Mouse (Mus musculus): Measurements from ENCODE around the gene Vars. TPM values are rescaled to one million over a fixed set of nuclear protein-coding genes. Genes with fewer than 3 reads are reported as not detected.
"Not testable (repeated sequence)": the region's sequence is repeated elsewhere in the genome, so short reads cannot be mapped to it uniquely, and the experiment has no call there.

Gene Vars
- polyA plus RNA-seq, 1 experiment from 2014 or later, result 132 TPM

- ATAC-seq (ENCODE audit: low FRiP score, low TSS enrichment), result not testable (repeated sequence)
Measured at GRCm38 (mm10) chr17:34957966-34958365, 42.8 kb upstream of the Vars start.

GRCm38 (mm10) chr17:34958734-34959129 lies 42.1 kb upstream of the Vars start:
- not testable (repeated sequence) for H3K27me3 ChIP-seq (ENCODE audit: insufficient read depth, low read length); H3K36me3 ChIP-seq (ENCODE audit: insufficient read depth, low read length); ATAC-seq (ENCODE audit: low FRiP score, low TSS enrichment); H3K9me3 ChIP-seq (ENCODE audit: low read length); H3K9ac ChIP-seq (replicated peaks; ENCODE audit: low read length); H3K27ac ChIP-seq (ENCODE audit: low read length)
- Histone ChIP-seq H3K4me2 (replicated peaks; ENCODE audit: low read depth, low read length) (peak overlapping the region; percentile 53), H3K4me3 (ENCODE audit: low read length) (peak overlapping the region; percentile 56), H3K4me1 (ENCODE audit: insufficient read depth, low read length) (peaks cover 17% of the 10 kb centered on the region)
- WGBS, result under 1% methylated on average over 18 of the region's 47 CpGs

More at GRCm38 (mm10) chr17:34957966-34958365, 42.8 kb upstream of the Vars start:
- H3K27ac ChIP-seq (ENCODE audit: low read length); H3K27me3 ChIP-seq (ENCODE audit: insufficient read depth, low read length); H3K9me3 ChIP-seq (ENCODE audit: low read length); H3K4me2 ChIP-seq (replicated peaks; ENCODE audit: low read depth, low read length); H3K36me3 ChIP-seq (ENCODE audit: insufficient read depth, low read length); H3K4me3 ChIP-seq (ENCODE audit: low read length); H3K9ac ChIP-seq (replicated peaks; ENCODE audit: low read length): not testable (repeated sequence)
- H3K4me1 ChIP-seq (ENCODE audit: insufficient read depth, low read length), result peaks cover 17% of the 10 kb centered on the region
- whole genome bisulfite sequencing, result 19% methylated on average over 21 of the region's 40 CpGs

- ATAC-seq (ENCODE audit: low FRiP score, low TSS enrichment), result peak; percentile 92
- 0% methylated on average over 27 of the region's 32 CpGs for WGBS
- not testable (repeated sequence) for H3K27me3 ChIP-seq (ENCODE audit: insufficient read depth, low read length); H3K9me3 ChIP-seq (ENCODE audit: low read length); H3K36me3 ChIP-seq (ENCODE audit: insufficient read depth, low read length)
- H3K4me2 ChIP-seq (replicated peaks; ENCODE audit: low read depth, low read length), result peak within 1 kb of the TSS; percentile 69
- peak within 1 kb of the TSS; percentile 83 for H3K9ac ChIP-seq (replicated peaks; ENCODE audit: low read length)
- peak within 1 kb of the TSS; percentile 56 for H3K4me3 ChIP-seq (ENCODE audit: low read length)
- peak within 1 kb of the TSS; percentile 99 for H3K27ac ChIP-seq (ENCODE audit: low read length)
- H3K4me1 ChIP-seq (ENCODE audit: insufficient read depth, low read length), result peaks cover 18% of the 10 kb centered on the region
Measured at GRCm38 (mm10) chr17:34959130-34959778, 41.5 kb upstream of the Vars start, which contains the start of gene Hspa1b. Gene Hspa1b, minus strand, starts transcription at chr17:34959238.

- peak; percentile 35 for ATAC-seq (ENCODE audit: low FRiP score, low TSS enrichment)
Measured at GRCm38 (mm10) chr17:34959881-34960515, 40.8 kb upstream of the Vars start.

GRCm38 (mm10) chr17:34960702-34961493 lies 39.9 kb upstream of the Vars start:
- no peaks in the 10 kb centered on the region for H3K9me3 ChIP-seq (ENCODE audit: low read length)
- no peaks in the 10 kb centered on the region for H3K36me3 ChIP-seq (ENCODE audit: insufficient read depth, low read length)
- no peak overlapping the region for H3K4me2 ChIP-seq (replicated peaks; ENCODE audit: low read depth, low read length)
- H3K27ac ChIP-seq (ENCODE audit: low read length), result peak overlapping the region; percentile 99
- no peak overlapping the region for H3K9ac ChIP-seq (replicated peaks; ENCODE audit: low read length)
- H3K4me3 ChIP-seq (ENCODE audit: low read length), result no peak overlapping the region
- peaks cover 27% of the 10 kb centered on the region for H3K4me1 ChIP-seq (ENCODE audit: insufficient read depth, low read length)
- no peak for ATAC-seq (ENCODE audit: low FRiP score, low TSS enrichment)
- H3K27me3 ChIP-seq (ENCODE audit: insufficient read depth, low read length), result no peaks in the 10 kb centered on the region

More at GRCm38 (mm10) chr17:34959881-34960515, 40.8 kb upstream of the Vars start:
- Histone ChIP-seq H3K4me3 (ENCODE audit: low read length) (peak overlapping the region; percentile 56), H3K4me2 (replicated peaks; ENCODE audit: low read depth, low read length) (peak overlapping the region; percentile 69), H3K27me3 (ENCODE audit: insufficient read depth, low read length) (no peaks in the 10 kb centered on the region), H3K27ac (ENCODE audit: low read length) (peak overlapping the region; percentile 99), H3K9me3 (ENCODE audit: low read length) (no peaks in the 10 kb centered on the region), H3K9ac (replicated peaks; ENCODE audit: low read length) (peak overlapping the region; percentile 83), H3K4me1 (ENCODE audit: insufficient read depth, low read length) (peaks cover 24% of the 10 kb centered on the region), H3K36me3 (ENCODE audit: insufficient read depth, low read length) (no peaks in the 10 kb centered on the region)
- WGBS, result 8% methylated on average over 12 of the region's 12 CpGs

GRCm38 (mm10) chr17:34962125-34962524 lies 38.7 kb upstream of the Vars start:
- ATAC-seq (ENCODE audit: low FRiP score, low TSS enrichment), result no peak
- Histone ChIP-seq H3K9me3 (ENCODE audit: low read length) (no peaks in the 10 kb centered on the region), H3K4me3 (ENCODE audit: low read length) (no peak overlapping the region), H3K4me1 (ENCODE audit: insufficient read depth, low read length) (peaks cover 27% of the 10 kb centered on the region), H3K27ac (ENCODE audit: low read length) (peak overlapping the region; percentile 57), H3K9ac (replicated peaks; ENCODE audit: low read length) (no peak overlapping the region), H3K4me2 (replicated peaks; ENCODE audit: low read depth, low read length) (no peak overlapping the region), H3K36me3 (ENCODE audit: insufficient read depth, low read length) (no peaks in the 10 kb centered on the region), H3K27me3 (ENCODE audit: insufficient read depth, low read length) (no peaks in the 10 kb centered on the region)
- 18% methylated on average over 3 of the region's 3 CpGs for WGBS

GRCm38 (mm10) chr17:34962841-34963240 lies 37.9 kb upstream of the Vars start:
- Histone ChIP-seq H3K4me2 (replicated peaks; ENCODE audit: low read depth, low read length) (no peak overlapping the region), H3K27ac (ENCODE audit: low read length) (no peak overlapping the region), H3K4me1 (ENCODE audit: insufficient read depth, low read length) (peaks cover 27% of the 10 kb centered on the region), H3K36me3 (ENCODE audit: insufficient read depth, low read length) (no peaks in the 10 kb centered on the region), H3K27me3 (ENCODE audit: insufficient read depth, low read length) (peaks cover 3% of the 10 kb centered on the region), H3K4me3 (ENCODE audit: low read length) (no peak overlapping the region), H3K9me3 (ENCODE audit: low read length) (no peaks in the 10 kb centered on the region), H3K9ac (replicated peaks; ENCODE audit: low read length) (no peak overlapping the region)
- ATAC-seq (ENCODE audit: low FRiP score, low TSS enrichment), result no peak
- WGBS, result 63% methylated on average over 1 of the region's 1 CpGs

GRCm38 (mm10) chr17:34964640-34965049 lies 36.1 kb upstream of the Vars start:
- Histone ChIP-seq H3K4me1 (ENCODE audit: insufficient read depth, low read length) (peaks cover 27% of the 10 kb centered on the region), H3K27me3 (ENCODE audit: insufficient read depth, low read length) (peaks cover 21% of the 10 kb centered on the region), H3K9ac (replicated peaks; ENCODE audit: low read length) (peak overlapping the region; percentile 39), H3K27ac (ENCODE audit: low read length) (peak overlapping the region; percentile 6; the same call in 1 of the 2 replicates), H3K4me3 (ENCODE audit: low read length) (no peak overlapping the region), H3K9me3 (ENCODE audit: low read length) (no peaks in the 10 kb centered on the region), H3K36me3 (ENCODE audit: insufficient read depth, low read length) (no peaks in the 10 kb centered on the region), H3K4me2 (replicated peaks; ENCODE audit: low read depth, low read length) (no peak overlapping the region)
- 0 out of 2 replicates have a peak, but pooled peaks have one; percentile 24 for ATAC-seq (ENCODE audit: low FRiP score, low TSS enrichment)
- 8% methylated on average over 1 of the region's 1 CpGs for whole genome bisulfite sequencing

- WGBS, result 58% methylated on average over 5 of the region's 5 CpGs
- H3K9me3 ChIP-seq (ENCODE audit: low read length), result no peaks in the 10 kb centered on the region
- 0 out of 2 replicates have a peak overlapping the region, but pooled peaks have one; percentile 31 for H3K9ac ChIP-seq (replicated peaks; ENCODE audit: low read length)
Measured at GRCm38 (mm10) chr17:34965627-34966026, 35.2 kb upstream of the Vars start.

More at GRCm38 (mm10) chr17:34965627-34966026, 35.2 kb upstream of the Vars start:
- Histone ChIP-seq H3K27ac (ENCODE audit: low read length) (no peak overlapping the region), H3K27me3 (ENCODE audit: insufficient read depth, low read length) (peaks cover 23% of the 10 kb centered on the region), H3K4me3 (ENCODE audit: low read length) (no peak overlapping the region), H3K4me2 (replicated peaks; ENCODE audit: low read depth, low read length) (no peak overlapping the region), H3K36me3 (ENCODE audit: insufficient read depth, low read length) (no peaks in the 10 kb centered on the region), H3K4me1 (ENCODE audit: insufficient read depth, low read length) (peaks cover 19% of the 10 kb centered on the region)
- no peak for ATAC-seq (ENCODE audit: low FRiP score, low TSS enrichment)

Measured in kidney, embryonic 16.5 days (tissue).